26 mouse cellular contexts compared by ENCODE assay signal in the genomic region with DNA sequence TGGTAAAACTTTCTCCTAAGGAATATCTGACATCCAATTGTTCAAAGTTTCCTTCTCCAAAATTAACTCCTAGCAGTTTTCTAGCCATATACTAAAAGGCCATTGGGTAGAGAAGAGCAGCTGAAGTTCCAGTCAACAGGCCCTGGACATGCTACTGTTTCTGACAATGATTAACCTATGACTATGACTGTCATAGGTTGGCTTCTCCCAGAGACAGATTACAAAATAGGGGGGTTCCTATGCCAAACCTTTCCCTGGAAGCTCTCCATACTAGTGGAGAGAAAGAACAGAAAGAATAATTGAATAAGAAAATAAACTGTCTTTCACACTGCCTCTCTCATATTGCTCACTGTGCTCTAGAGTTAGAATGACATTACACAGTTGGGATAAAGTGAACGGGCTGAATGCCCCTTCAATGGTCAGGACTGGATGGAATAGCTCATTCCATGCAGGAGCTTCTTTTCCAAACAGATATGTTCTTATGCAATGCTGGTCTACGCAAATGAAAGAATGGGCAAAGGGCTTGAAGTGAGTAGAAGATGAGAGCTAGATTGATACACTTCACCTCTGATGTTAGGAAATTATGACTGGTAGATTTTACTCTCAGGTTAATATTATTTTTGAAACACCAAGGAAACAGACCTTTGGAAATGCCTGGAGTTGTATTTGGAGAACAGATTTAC.
"Had no signal": no experiment of that assay in that cellular context is flagged by ENCODE, and none has a peak within 500 bp of the region (broad histone marks: within the 10 kb centered on the region; RNA-seq: fewer than 3 reads in every experiment).

No protein-coding gene starts in this region.

- DNase-seq: gastrocnemius, adult 2 months; gastrocnemius, postnatal 10 days; gastrocnemius, postnatal 25 days; heart, adult 18-20 months; heart, postnatal 10 days; heart, postnatal 4 days; kidney, adult 18-20 months; kidney, postnatal 10 days; kidney, postnatal 25 days; kidney, postnatal 4 days had no signal

- H3K4me2 ChIP-seq: heart, embryonic 12.5 days; hindbrain, embryonic 12.5 days; hindbrain, embryonic 14.5 days; intestine, embryonic 15.5 days; kidney, embryonic 15.5 days; limb, embryonic 12.5 days; liver, embryonic 11.5 days had no signal

- H3K27me3 ChIP-seq: heart, embryonic 12.5 days; hindbrain, embryonic 12.5 days; intestine, embryonic 15.5 days; kidney, embryonic 15.5 days; limb, embryonic 12.5 days had no signal

- H3K4me3 ChIP-seq: gastrocnemius, adult 2 months; heart, embryonic 10.5 days; heart, embryonic 12.5 days; hindbrain, embryonic 10.5 days; hindbrain, embryonic 12.5 days; intestine, embryonic 15.5 days; kidney, embryonic 15.5 days; layer of hippocampus, adult 2 months; left cerebral cortex, adult 2 months; limb, embryonic 10.5 days; limb, embryonic 12.5 days had no signal

- H3K36me3 ChIP-seq: heart, embryonic 10.5 days; heart, embryonic 12.5 days; hindbrain, embryonic 10.5 days; hindbrain, embryonic 12.5 days; intestine, embryonic 15.5 days; kidney, embryonic 15.5 days; limb, embryonic 10.5 days; limb, embryonic 12.5 days had no signal

- H3K9me3 ChIP-seq: heart, embryonic 10.5 days; heart, embryonic 12.5 days; hindbrain, embryonic 10.5 days; hindbrain, embryonic 12.5 days; intestine, embryonic 15.5 days; kidney, embryonic 15.5 days; limb, embryonic 10.5 days; limb, embryonic 12.5 days had no signal

- H3K9ac ChIP-seq: heart, embryonic 12.5 days; hindbrain, embryonic 12.5 days; hindbrain, embryonic 14.5 days; intestine, embryonic 15.5 days; kidney, embryonic 15.5 days; limb, embryonic 12.5 days; liver, embryonic 14.5 days had no signal

- H3K27ac ChIP-seq: gastrocnemius, adult 2 months; heart, embryonic 10.5 days; hindbrain, embryonic 10.5 days; hindbrain, embryonic 12.5 days; hindbrain, embryonic 14.5 days; intestine, embryonic 15.5 days; kidney, embryonic 15.5 days; layer of hippocampus, adult 2 months; left cerebral cortex, adult 2 months; limb, embryonic 10.5 days; limb, embryonic 12.5 days; liver, embryonic 14.5 days had no signal

- ATAC-seq: hindbrain, embryonic 16.5 days; inflammation-experienced regulatory T-cells, adult 6 months; intestine, embryonic 15.5 days; intestine, postnatal 0 days had no signal

- H3K4me1 ChIP-seq: heart, embryonic 10.5 days; heart, embryonic 12.5 days; hindbrain, embryonic 10.5 days; hindbrain, embryonic 12.5 days; intestine, embryonic 15.5 days; kidney, embryonic 15.5 days; limb, embryonic 10.5 days; limb, embryonic 12.5 days had no signal
